In the genomic region with DNA sequence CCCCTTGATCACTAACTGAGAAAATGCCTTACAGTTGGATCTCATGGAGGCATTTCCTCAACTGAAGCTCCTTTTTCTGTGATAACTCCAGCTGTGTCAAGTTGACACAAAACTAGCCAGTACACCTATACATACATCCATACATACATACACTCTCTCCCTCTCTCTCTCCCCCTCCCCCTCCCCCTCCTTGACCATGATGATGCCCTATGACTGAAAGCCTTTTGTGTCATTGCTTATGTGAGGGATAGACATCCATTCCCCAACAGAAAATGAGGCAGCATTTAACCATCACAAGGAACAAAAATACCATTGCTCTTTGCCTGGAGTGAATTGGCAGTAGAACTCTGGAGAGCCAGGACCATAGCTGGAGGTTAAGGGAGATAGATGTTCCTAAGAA, we compare ENCODE assay signal across 6 mouse cellular contexts.
DNase-seq lines count a peak whose midpoint lies in the region; ATAC-seq lines count a peak whose summit lies in the region.
"Not testable (repeated sequence)": the region's sequence is repeated elsewhere in the genome, so short reads cannot be mapped to it uniquely, and the experiment has no call there.

No protein-coding gene starts in this region.

- not testable (repeated sequence) for H3K4me1 ChIP-seq in intestine, embryonic 14.5 days (replicated peaks; ENCODE audit: control insufficient read depth, insufficient read depth, low read length); kidney, embryonic 14.5 days (ENCODE audit: control insufficient read depth, insufficient read depth, low read length); lung, embryonic 15.5 days; midbrain, embryonic 11.5 days (ENCODE audit: control insufficient read depth, insufficient read depth, low read length)
- peaks cover 13% of the 10 kb centered on the region for H3K4me1 ChIP-seq in intestine, embryonic 16.5 days (ENCODE audit: control insufficient read depth, insufficient read depth, low read length)
- H3K4me1 ChIP-seq in kidney, embryonic 16.5 days (ENCODE audit: insufficient read depth, low read length), result peaks cover 30% of the 10 kb centered on the region

- H3K9ac ChIP-seq in intestine, embryonic 14.5 days (ENCODE audit: low read length); intestine, embryonic 16.5 days (ENCODE audit: low read depth, low read length); kidney, embryonic 14.5 days (ENCODE audit: low read depth, low read length); kidney, embryonic 16.5 days (replicated peaks; ENCODE audit: low read length); lung, embryonic 15.5 days; midbrain, embryonic 11.5 days (ENCODE audit: low read length): not testable (repeated sequence)

- DNase-seq in intestine, embryonic 14.5 days (ENCODE audit: low spot score), result not testable (repeated sequence)
- peak; percentile 51 for DNase-seq in midbrain, embryonic 11.5 days (ENCODE audit: low spot score, missing footprints)

- H3K27me3 ChIP-seq in intestine, embryonic 14.5 days (replicated peaks; ENCODE audit: control insufficient read depth, insufficient read depth, low read length); intestine, embryonic 16.5 days (replicated peaks; ENCODE audit: control insufficient read depth, insufficient read depth, low read length); kidney, embryonic 14.5 days (ENCODE audit: control insufficient read depth, insufficient read depth, low read length); kidney, embryonic 16.5 days (ENCODE audit: insufficient read depth, low read length); lung, embryonic 15.5 days; midbrain, embryonic 11.5 days (ENCODE audit: control insufficient read depth, insufficient read depth, low read length): not testable (repeated sequence)

- not testable (repeated sequence) for H3K27ac ChIP-seq in intestine, embryonic 14.5 days (ENCODE audit: low read depth); midbrain, embryonic 11.5 days (ENCODE audit: low read depth, low read length)
- H3K27ac ChIP-seq in intestine, embryonic 16.5 days (ENCODE audit: low read length), result peak overlapping the region; percentile 38; the same call in 1 of the 2 replicates
- H3K27ac ChIP-seq in kidney, embryonic 14.5 days (ENCODE audit: low read depth, low read length), result peak overlapping the region; percentile 61; the same call in 1 of the 2 replicates
- peak overlapping the region; percentile 80 for H3K27ac ChIP-seq in kidney, embryonic 16.5 days (ENCODE audit: low read length)
- peak overlapping the region; percentile 35 for H3K27ac ChIP-seq in lung, embryonic 15.5 days

- not testable (repeated sequence) for H3K36me3 ChIP-seq in intestine, embryonic 14.5 days (ENCODE audit: control insufficient read depth, insufficient read depth, low read length); intestine, embryonic 16.5 days (ENCODE audit: control insufficient read depth, insufficient read depth, low read length); kidney, embryonic 14.5 days (ENCODE audit: control insufficient read depth, insufficient read depth, low read length); kidney, embryonic 16.5 days (ENCODE audit: insufficient read depth, low read length); lung, embryonic 15.5 days; midbrain, embryonic 11.5 days (ENCODE audit: control insufficient read depth, insufficient read depth, low read length)

- not testable (repeated sequence) for H3K4me2 ChIP-seq in intestine, embryonic 14.5 days (ENCODE audit: low read length); kidney, embryonic 14.5 days (replicated peaks; ENCODE audit: low read depth, low read length); lung, embryonic 15.5 days; midbrain, embryonic 11.5 days
- peak overlapping the region; percentile 5; the same call in 1 of the 2 replicates for H3K4me2 ChIP-seq in intestine, embryonic 16.5 days (ENCODE audit: low read depth, low read length)
- H3K4me2 ChIP-seq in kidney, embryonic 16.5 days (replicated peaks; ENCODE audit: low read depth, low read length), result peak overlapping the region; percentile 2; the same call in 1 of the 2 replicates

- ATAC-seq in intestine, embryonic 14.5 days (replicated peaks; ENCODE audit: low FRiP score, low TSS enrichment, low read depth), result peak; percentile 61; the same call in 1 of the 2 replicates
- ATAC-seq in intestine, embryonic 16.5 days, result peak; percentile 1; the same call in 1 of the 2 replicates
- ATAC-seq in kidney, embryonic 14.5 days (ENCODE audit: low FRiP score, low TSS enrichment); kidney, embryonic 16.5 days (ENCODE audit: low FRiP score, low TSS enrichment); lung, embryonic 15.5 days (ENCODE audit: borderline replicate concordance, extremely low read depth, low FRiP score, low TSS enrichment); midbrain, embryonic 11.5 days (ENCODE audit: low FRiP score): not testable (repeated sequence)

- H3K9me3 ChIP-seq in intestine, embryonic 14.5 days (ENCODE audit: control insufficient read depth, low read length); intestine, embryonic 16.5 days (ENCODE audit: control insufficient read depth, low read length); kidney, embryonic 14.5 days (ENCODE audit: control insufficient read depth, low read length); kidney, embryonic 16.5 days (ENCODE audit: low read length); lung, embryonic 15.5 days; midbrain, embryonic 11.5 days (ENCODE audit: control insufficient read depth, low read length): not testable (repeated sequence)

- not testable (repeated sequence) for H3K4me3 ChIP-seq in intestine, embryonic 14.5 days (ENCODE audit: low read depth, low read length); intestine, embryonic 16.5 days (ENCODE audit: low read length); kidney, embryonic 14.5 days (ENCODE audit: low read length); kidney, embryonic 16.5 days (ENCODE audit: low read length); lung, embryonic 15.5 days; midbrain, embryonic 11.5 days (ENCODE audit: low read depth, low read length)
